18 mouse cellular contexts compared by ENCODE assay signal in the genomic region with DNA sequence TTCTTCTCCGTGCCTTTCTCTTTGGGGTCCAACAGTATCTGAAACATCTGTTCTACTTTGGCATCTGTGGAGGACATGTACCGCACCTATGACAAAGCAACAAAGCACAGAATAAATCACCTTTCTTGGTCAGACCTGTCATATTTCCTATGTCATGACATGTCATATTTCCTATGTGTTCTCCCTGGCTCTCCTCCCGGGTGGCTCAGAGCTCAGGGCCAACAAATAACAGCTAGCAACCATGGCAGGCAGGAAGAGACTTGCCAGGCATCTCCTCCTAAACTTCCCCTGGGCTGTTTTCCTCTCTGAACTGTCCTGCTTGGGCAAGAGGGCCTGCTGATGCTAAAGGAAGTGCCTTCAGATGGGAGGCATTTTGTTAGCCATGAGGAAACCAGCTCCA.
"Had no signal": no experiment of that assay in that cellular context is flagged by ENCODE, and none has a peak within 500 bp of the region (broad histone marks: within the 10 kb centered on the region; RNA-seq: fewer than 3 reads in every experiment).

No protein-coding gene starts in this region.

- H3K9ac ChIP-seq: lung, embryonic 14.5 days; midbrain, embryonic 12.5 days; midbrain, embryonic 15.5 days; neural tube, embryonic 13.5 days; neural tube, embryonic 15.5 days had no signal

- H3K4me3 ChIP-seq: midbrain, embryonic 10.5 days; midbrain, embryonic 12.5 days; midbrain, embryonic 15.5 days; myocyte; neural tube, embryonic 13.5 days; neural tube, embryonic 15.5 days had no signal

- ATAC-seq: midbrain, embryonic 15.5 days had no signal

- H3K4me2 ChIP-seq: lung, embryonic 14.5 days; midbrain, embryonic 12.5 days; midbrain, embryonic 15.5 days had no signal

- H3K9me3 ChIP-seq: midbrain, embryonic 12.5 days; midbrain, embryonic 15.5 days; neural tube, embryonic 13.5 days; neural tube, embryonic 15.5 days had no signal

- H3K27ac ChIP-seq: midbrain, embryonic 10.5 days; midbrain, embryonic 12.5 days; midbrain, embryonic 15.5 days; neural tube, embryonic 13.5 days; neural tube, embryonic 15.5 days had no signal

- DNase-seq: lung, adult 18-20 months; lung, embryonic 14.5 days; lung, postnatal 10 days; lung, postnatal 4 days; retina, postnatal 1 day; right cerebral cortex, adult 18-20 months; right cerebral cortex, postnatal 25 days; right cerebral cortex, postnatal 4 days; spleen, adult 18-20 months; thymus, adult 18-20 months; thymus, postnatal 14 days; thymus, postnatal 36 days had no signal

- H3K27me3 ChIP-seq: midbrain, embryonic 12.5 days; midbrain, embryonic 15.5 days; neural tube, embryonic 13.5 days; neural tube, embryonic 15.5 days had no signal
